Mouse (Mus musculus): Measurements from ENCODE around the gene Tmem209.

The Tmem209 gene

DNA sequence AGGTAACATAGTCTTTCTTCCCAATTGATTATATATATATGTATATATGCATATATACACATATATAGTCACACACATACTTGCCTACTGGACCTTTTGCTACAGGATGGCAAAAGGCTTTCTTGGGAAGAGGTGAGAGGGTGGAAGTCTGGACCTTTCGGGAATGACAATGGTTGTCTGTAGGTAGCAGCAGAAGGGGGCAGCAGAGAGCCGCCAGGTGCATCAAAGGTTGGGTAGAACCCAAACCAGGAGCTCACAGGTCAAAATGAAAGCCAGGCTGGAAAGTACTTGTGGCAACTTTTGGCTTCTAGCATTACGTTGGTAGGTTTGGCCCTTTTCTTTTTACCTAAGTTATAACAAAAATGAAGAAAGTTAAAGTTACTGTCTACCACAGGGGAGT is 25.8 kb upstream of the Tmem209 start:
- DNase-seq: no peak

DNA sequence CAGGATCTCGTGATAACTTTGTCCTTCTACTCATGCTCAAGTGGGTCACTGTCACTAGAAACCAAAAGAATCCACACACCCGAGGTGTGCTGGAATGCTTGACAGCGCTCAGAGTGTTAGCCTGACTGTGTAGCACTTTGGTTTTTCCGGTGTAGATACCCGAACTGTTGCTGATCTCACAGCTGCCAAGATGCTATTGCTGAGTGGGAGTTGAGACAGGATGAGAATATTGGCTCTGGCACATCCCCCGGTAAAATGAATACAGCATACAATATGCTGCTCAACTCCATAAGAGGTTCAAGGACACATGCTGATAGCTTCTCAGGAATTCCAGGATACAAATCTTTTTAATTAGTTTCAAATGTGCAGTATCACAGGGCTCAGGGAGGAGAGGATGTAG is 19.2 kb upstream of the Tmem209 start:
- DNase-seq: no peak

DNA sequence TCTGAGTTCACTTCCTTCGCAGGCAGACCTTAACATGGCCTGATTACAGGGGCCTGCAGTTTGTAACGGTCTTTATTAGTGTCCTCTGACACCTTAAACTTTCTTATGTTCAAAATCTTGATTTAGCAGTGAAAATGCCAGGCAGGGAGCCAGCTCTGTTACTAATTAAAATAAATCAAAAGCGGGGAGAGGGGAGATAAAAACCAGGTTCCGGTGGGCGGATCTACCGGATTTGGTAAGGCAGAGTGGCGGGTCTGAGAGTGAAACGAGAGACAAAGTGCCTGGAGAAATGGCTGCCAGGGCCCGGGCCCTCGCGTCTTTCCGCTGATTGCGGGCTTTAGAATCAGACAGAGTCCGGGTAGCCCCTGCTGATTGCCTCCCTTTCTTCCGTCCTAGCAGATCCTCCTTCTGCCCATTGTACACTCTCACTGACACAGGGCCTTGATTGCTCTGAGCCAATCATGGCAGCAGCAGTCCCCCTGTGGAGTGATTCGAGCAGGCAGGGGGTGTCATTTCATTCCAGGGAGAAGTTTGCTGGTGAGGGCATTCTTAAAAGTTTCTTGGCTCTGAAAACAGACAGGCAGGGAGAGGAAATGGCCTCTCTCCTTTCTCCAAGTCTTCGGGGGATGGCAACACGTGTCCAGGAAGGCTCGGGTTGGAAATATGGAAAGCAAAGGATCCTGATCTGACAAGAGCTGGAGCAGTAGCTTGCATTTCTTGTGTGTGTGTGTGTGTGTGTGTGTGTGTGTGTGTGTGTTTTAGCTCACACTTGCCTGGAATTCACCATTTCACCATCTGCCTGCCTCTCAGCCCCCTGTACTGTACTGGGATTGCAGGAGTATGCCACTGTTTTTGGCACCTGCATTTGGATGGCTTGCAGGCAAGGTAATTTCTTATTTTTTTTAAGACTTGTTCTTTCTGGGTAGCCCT is 17.3 kb upstream of the Tmem209 start:
- peak; percentile 90 for DNase-seq

GRCm38 (mm10) chr6:30525456-30526332 is 16.1 kb upstream of the Tmem209 start:
- DNase-seq: peak; percentile 65

- DNase-seq: peak; percentile 28
Measured at GRCm38 (mm10) chr6:30520400-30520799, 10.8 kb upstream of the Tmem209 start.

- DNase-seq: peak; percentile 54
Measured at GRCm38 (mm10) chr6:30514242-30514641, 4.7 kb upstream of the Tmem209 start.

- no peak for DNase-seq
Measured at GRCm38 (mm10) chr6:30510291-30510690, 708 bp upstream of the Tmem209 start.

DNA sequence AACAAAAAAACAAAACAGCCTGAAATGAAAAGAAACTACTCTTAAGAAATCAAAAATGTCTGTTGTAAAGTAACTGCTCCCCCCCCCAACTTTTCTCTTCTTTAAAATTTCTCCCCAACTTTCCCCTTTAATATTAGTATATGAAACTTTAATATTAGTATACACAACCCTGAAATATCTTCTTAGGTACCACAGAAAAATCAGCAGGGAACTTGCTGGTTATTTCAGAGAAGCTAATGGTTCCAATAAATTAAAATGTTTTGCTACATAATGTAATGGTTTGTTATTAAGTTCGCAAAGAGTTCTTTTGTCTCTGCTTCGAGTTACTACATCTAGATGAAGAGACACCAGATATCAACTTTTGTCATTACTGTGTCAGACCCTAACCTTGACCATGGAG is 759 bp downstream of the Tmem209 start:
- no peak for DNase-seq

DNA sequence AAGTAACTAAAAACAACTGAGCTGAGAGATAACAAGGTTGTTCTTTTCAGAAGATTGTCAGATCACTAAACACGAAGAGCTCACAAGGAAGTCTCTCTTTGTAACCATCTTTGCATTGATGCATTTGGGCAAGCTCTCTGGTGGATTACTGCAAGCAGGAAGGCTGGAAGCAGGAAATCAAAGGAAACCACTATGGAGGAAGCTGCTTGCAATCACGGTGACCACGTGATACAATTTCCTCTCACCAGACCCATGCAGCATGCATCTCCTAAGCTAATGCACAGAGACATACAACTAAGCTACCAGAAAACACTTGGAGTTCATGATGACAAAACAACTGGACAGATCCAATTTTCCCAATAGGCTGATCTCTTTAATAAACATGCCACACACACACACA is 10.5 kb downstream of the Tmem209 start:
- no peak for DNase-seq

DNA sequence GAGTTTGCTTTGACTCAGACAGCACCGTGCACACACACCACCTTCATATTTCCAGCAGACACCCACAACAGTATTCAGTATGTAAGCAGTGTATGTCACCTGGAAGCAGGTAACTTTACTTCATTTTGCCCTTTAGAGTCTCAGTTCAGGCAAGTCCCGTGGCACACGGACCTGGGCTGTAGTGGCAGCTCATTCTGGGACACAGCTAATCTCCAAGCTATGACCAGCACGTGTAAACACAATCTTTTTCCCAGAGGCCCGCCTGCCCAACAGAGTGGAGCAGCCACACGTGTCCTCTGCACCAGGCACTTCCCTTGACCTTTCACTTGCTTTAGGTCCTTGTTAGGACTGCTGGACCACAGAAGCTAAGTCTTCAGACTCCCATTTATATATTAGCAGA is 23.1 kb downstream of the Tmem209 start:
- DNase-seq: no peak

- no peak for DNase-seq
Measured at GRCm38 (mm10) chr6:30482908-30483307, 26.7 kb downstream of the Tmem209 start.

DNA sequence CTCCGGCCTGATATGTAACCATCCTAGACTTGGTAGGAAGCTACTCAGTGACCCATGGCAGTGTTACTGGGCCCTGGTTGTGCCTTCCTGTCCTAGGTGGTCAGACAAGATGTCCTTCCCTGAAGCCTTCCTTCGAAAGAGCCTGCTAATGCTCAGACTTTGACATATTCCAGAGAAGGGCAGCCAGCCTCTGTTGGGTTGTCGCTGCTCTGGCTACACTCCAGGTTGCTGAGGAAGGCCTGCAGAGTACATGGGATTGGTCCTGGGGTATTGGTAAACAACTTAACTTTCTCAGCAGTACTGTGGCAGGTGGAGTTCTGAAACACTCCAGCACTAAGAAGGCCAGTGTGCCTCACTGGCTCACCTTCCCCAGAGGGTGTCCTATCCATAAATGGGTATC is 30.2 kb downstream of the Tmem209 start:
- DNase-seq: no peak

DNA sequence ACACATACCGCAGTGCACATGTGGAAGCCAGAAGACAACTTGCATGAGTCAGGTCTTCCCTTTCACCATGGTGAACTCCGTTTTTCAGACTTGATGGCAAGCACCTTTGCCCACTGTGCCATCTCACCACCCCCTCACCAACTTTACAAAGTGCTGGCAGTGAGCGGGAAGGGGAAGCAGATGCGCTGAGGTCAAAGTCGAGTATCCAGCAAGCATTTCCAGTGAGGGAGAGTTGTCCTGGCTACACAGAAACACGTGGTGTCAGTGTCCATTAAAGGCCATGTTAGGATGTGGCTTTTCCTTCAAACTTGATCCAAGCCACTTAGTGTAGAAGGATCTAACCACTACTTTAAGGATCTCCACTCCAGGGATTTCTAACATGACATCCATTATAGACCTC is 31.8 kb downstream of the Tmem209 start:
- no peak for DNase-seq

DNA sequence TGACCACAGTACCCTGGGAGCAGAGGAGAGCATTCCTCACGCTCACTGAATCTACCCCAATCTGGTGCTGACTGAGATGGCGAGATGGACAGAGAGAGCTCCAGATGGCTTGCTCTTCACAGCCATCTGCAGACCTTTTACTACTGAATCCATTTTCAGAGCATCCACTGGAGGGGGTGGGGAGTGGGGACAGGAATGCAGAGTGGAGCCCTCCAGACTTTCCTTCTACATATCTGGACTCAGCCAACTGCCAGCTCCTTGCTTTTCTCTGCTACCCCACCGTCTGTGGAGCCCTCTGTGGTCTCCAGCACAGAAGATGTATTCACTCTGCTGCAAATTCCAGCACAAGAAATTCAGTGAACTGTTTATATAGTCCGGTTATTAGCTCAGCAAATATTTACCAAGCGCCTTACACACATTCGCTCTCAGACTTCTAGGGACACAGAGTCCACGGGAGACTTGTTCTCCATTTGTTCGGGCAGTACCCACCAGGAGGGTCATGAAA is 32.3 kb downstream of the Tmem209 start:
- DNase-seq: no peak

- no peak for DNase-seq
Measured at GRCm38 (mm10) chr6:30476025-30476765, 33.4 kb downstream of the Tmem209 start.

- no peak for DNase-seq
Measured at GRCm38 (mm10) chr6:30471706-30472105, 37.9 kb downstream of the Tmem209 start.

DNA sequence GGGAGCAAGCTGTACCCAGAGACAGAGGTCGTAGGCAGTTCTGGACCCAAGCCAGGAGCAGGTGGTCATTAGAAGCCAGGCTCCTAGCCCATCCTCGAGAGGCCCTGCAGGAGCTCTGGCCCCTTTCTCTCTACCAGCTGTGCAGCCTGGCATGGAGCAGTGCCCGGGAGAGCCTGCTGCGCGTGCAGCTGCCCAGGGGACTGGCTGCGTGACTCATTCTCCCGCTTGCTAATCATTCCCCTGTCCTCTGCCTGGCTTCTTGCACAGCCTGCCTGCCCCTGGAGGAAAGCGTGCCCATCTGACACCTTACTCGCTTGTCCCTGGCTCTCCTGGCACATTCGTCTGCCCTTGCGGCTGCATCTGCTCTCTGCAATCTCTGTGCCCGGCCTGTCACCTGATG is 40.2 kb downstream of the Tmem209 start:
- DNase-seq: no peak

DNA sequence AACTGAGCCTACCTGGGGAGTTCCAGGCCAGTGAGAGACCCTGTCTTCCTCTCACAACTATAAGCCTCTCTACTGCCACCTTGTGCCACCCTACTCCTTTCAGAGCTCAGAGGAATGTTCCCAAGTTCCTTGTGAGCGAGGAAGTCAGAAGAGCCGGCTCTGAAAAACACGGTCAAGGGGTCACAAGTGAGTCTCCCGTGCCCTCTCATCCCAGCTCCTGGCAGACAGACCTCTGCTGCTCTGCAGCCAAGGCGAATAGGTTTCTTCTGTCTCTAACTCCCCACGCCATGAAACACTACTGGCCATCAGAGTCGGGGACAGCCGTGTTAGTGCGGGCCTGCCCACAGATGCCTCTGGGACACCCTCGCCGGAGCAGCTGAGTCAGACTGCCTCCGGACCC is 40.9 kb downstream of the Tmem209 start:
- DNase-seq: peak; percentile 77

GRCm38 (mm10) chr6:30468058-30468457 is 41.5 kb downstream of the Tmem209 start:
- no peak for DNase-seq

DNA sequence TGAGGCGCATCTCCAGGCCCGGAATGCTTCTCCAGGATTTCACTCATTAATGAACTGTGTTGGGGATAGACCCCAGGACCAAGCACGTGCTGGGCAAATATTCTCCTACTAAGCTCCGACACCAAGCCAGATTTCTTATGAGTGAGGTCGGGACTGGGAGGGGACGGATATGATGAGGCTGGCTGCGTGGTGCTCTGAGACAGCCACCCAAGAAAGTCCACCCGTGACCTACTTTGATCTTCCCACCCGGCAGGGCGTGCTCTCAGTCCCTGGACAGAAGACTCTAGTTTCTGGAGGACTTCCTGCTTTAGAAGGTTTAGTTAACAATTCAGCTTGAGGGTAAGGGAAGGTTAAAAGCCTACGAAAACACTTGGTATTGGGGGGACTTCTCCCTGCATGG is 44.0 kb downstream of the Tmem209 start:
- DNase-seq: no peak

DNA sequence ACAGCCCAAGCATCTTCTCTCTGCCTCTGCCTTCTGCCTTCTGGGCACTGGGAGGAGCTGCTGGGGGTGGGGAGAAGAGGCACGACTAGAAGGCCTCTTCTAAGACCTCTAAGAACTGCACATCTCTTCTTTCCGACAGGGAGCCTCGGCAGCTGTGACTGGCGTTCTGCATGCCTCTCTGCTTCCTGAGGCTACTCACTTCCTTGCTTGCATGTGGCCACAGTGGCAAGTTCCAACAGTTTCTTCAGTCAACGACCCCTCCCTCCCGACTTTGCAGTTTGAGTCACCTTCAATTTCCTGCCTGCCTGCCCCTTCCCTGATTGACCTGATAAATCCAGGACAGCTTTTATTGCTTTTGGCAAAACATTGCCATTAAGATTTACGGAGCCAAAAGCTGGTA is 46.8 kb downstream of the Tmem209 start:
- peak; percentile 39 for DNase-seq

- no peak for DNase-seq
Measured at GRCm38 (mm10) chr6:30461755-30462344, 47.7 kb downstream of the Tmem209 start.
